ENCODE assay signal across 8 mouse cellular contexts in genomic region chr13:110913687-110914086, GRCm38 (mm10).
DNase-seq lines count a peak whose midpoint lies in the region.

No protein-coding gene starts in this region.

- peak; percentile 45 for DNase-seq in right cerebral cortex, adult 18-20 months
- DNase-seq in right cerebral cortex, postnatal 14 days: no peak
- peak; percentile 78 to 87 for DNase-seq in cerebellum, postnatal 14 days
- peak; percentile 35 to 48 for DNase-seq in layer of hippocampus, postnatal 10 days (ENCODE audit: low spot score in 2 of 2)
- peak; percentile 50 for DNase-seq in telencephalon, adult 2 months (ENCODE audit: low read depth, low spot score)
- DNase-seq in yolk sac, embryonic 10.5 days (ENCODE audit: low spot score): no peak
- no peak for DNase-seq in testis, postnatal 14 days (ENCODE audit: low spot score)
- no peak for DNase-seq in heart, adult 18-20 months

Comparison
In these comparisons a context has a peak if more than half of its experiments do, and no peak if none do; other contexts are left out.
1. DNase-seq: peak in right cerebral cortex, adult 18-20 months (single experiment), cerebellum, postnatal 14 days (2 of 2), layer of hippocampus, postnatal 10 days (2 of 2) and telencephalon, adult 2 months (single experiment); none in right cerebral cortex, postnatal 14 days (single experiment), yolk sac, embryonic 10.5 days (single experiment), testis, postnatal 14 days (single experiment) and heart, adult 18-20 months (0 of 2).